Mouse (Mus musculus) left cerebral cortex, adult 18-20 months (tissue): Measurements from ENCODE around the gene Muc20. TPM values are rescaled to one million over a fixed set of nuclear protein-coding genes. Genes with fewer than 3 reads are reported as not detected.

Source experiments
- total RNA-seq, 2 experiments: library from RNA; stranded (reverse); gene quantifications; 2 replicates each; pipeline ENCODE4 v1.2.3; 2021

The Muc20 gene
- total RNA-seq, 2 experiments from 2014 or later, result not detected

Other genes with a start within 250 kb of the Muc20 start
- 10 to 100 TPM; 51.8 to 61.6 TPM for gene Tfrc, start 188.5 kb downstream of the Muc20 start, total RNA-seq
- 100 to 1,000 TPM; 245 to 253 TPM for gene Tnk2, start 153.6 kb downstream of the Muc20 start, total RNA-seq
- gene Muc4, start 61.5 kb downstream of the Muc20 start, total RNA-seq, result not detected
- gene Smbd1, start 13.0 kb upstream of the Muc20 start, total RNA-seq, result not detected
- gene Fyttd1, start 80.1 kb upstream of the Muc20 start, total RNA-seq, result 100 to 1,000 TPM; 110 to 118 TPM
- 10 to 100 TPM; 70.2 to 71.9 TPM for gene Rubcn, start 80.3 kb upstream of the Muc20 start, total RNA-seq
- 10 to 100 TPM; 36.3 to 40.1 TPM for gene Lrch3, start 116.7 kb upstream of the Muc20 start, total RNA-seq